Mouse (Mus musculus): Measurements from ENCODE around the gene Gm4779.
A peak's percentile ranks its signal among the peaks of the same experiment; 100 is the strongest.
"Not testable (repeated sequence)": the region's sequence is repeated elsewhere in the genome, so short reads cannot be mapped to it uniquely, and the experiment has no call there.

Gene Gm4779

GRCm38 (mm10) chrX:101794342-101794741 lies at the start of gene Gm4779, which contains the start of gene 8030474K03Rik:
Gm4779 (minus strand) TSS chrX:101794423.
8030474K03Rik (plus strand) TSS chrX:101794656.
- DNase-seq = no peak

GRCm38 (mm10) chrX:101819980-101820379 lies 25.8 kb upstream of the Gm4779 start:
- DNase-seq = not testable (repeated sequence)

- DNase-seq = no peak
Observed at GRCm38 (mm10) chrX:101819163-101819562, 24.9 kb upstream of the Gm4779 start.

GRCm38 (mm10) chrX:101811750-101812149 lies 17.5 kb upstream of the Gm4779 start:
- no peak for DNase-seq

- peak; percentile 17 for DNase-seq
Observed at GRCm38 (mm10) chrX:101805512-101805911, 11.3 kb upstream of the Gm4779 start.

GRCm38 (mm10) chrX:101791551-101791950 lies 2.7 kb downstream of the Gm4779 start:
- peak; percentile 68 for DNase-seq

- DNase-seq = peak; percentile 22
Observed at GRCm38 (mm10) chrX:101772035-101772434, 22.2 kb downstream of the Gm4779 start.

GRCm38 (mm10) chrX:101770307-101770706 lies 23.9 kb downstream of the Gm4779 start:
- DNase-seq = no peak

GRCm38 (mm10) chrX:101769478-101769877 lies 24.7 kb downstream of the Gm4779 start:
- no peak for DNase-seq

GRCm38 (mm10) chrX:101767280-101767679 lies 26.9 kb downstream of the Gm4779 start:
- DNase-seq = no peak

GRCm38 (mm10) chrX:101765111-101765510 lies 29.1 kb downstream of the Gm4779 start:
- no peak for DNase-seq

GRCm38 (mm10) chrX:101764621-101765020 lies 29.6 kb downstream of the Gm4779 start:
- DNase-seq = no peak

- DNase-seq = no peak
Observed at GRCm38 (mm10) chrX:101754478-101754877, 39.7 kb downstream of the Gm4779 start.

GRCm38 (mm10) chrX:101750144-101750543 lies 44.1 kb downstream of the Gm4779 start:
- DNase-seq = no peak

- DNase-seq = no peak
Observed at GRCm38 (mm10) chrX:101741064-101741433, 53.2 kb downstream of the Gm4779 start.

GRCm38 (mm10) chrX:101740335-101741063 lies 53.7 kb downstream of the Gm4779 start:
- no peak for DNase-seq

Measured in cerebellum, adult 11 months (tissue).